In genomic region chr10:43393818-43394217, GRCm38 (mm10) we compare ENCODE assay signal across 25 mouse cellular contexts.
"Had no signal": no experiment of that assay in that cellular context is flagged by ENCODE, and none has a peak within 500 bp of the region (broad histone marks: within the 10 kb centered on the region; RNA-seq: fewer than 3 reads in every experiment).

No protein-coding gene starts in this region.

- H3K27ac ChIP-seq: heart, embryonic 10.5 days; hindbrain, embryonic 13.5 days; hindbrain, embryonic 15.5 days; hindbrain, postnatal 0 days; kidney, embryonic 15.5 days; kidney, postnatal 0 days; limb, embryonic 13.5 days; limb, embryonic 15.5 days; liver, embryonic 12.5 days; liver, embryonic 14.5 days had no signal

- H3K4me3 ChIP-seq: heart, embryonic 10.5 days; heart, embryonic 12.5 days; hindbrain, embryonic 13.5 days; hindbrain, embryonic 15.5 days; kidney, embryonic 15.5 days; limb, embryonic 13.5 days; limb, embryonic 15.5 days; liver, embryonic 12.5 days had no signal

- H3K4me2 ChIP-seq: heart, embryonic 12.5 days; hindbrain, embryonic 13.5 days; hindbrain, embryonic 15.5 days; kidney, embryonic 15.5 days; limb, embryonic 13.5 days; limb, embryonic 15.5 days; liver, embryonic 12.5 days had no signal

- H3K36me3 ChIP-seq: hindbrain, embryonic 15.5 days had no signal

- H3K9ac ChIP-seq: heart, embryonic 12.5 days; hindbrain, embryonic 13.5 days; hindbrain, embryonic 15.5 days; kidney, embryonic 15.5 days; limb, embryonic 13.5 days; limb, embryonic 15.5 days; liver, embryonic 12.5 days; liver, embryonic 14.5 days had no signal

- ATAC-seq: hindbrain, postnatal 0 days; intestine, embryonic 16.5 days; liver, embryonic 12.5 days had no signal

- H3K9me3 ChIP-seq: heart, embryonic 10.5 days; heart, embryonic 12.5 days; hindbrain, embryonic 13.5 days; hindbrain, embryonic 15.5 days; limb, embryonic 13.5 days; limb, embryonic 15.5 days; liver, embryonic 12.5 days had no signal

- H3K27me3 ChIP-seq: heart, embryonic 12.5 days; hindbrain, embryonic 13.5 days; hindbrain, embryonic 15.5 days; kidney, embryonic 15.5 days; limb, embryonic 13.5 days; limb, embryonic 15.5 days; liver, embryonic 12.5 days had no signal

- H3K4me1 ChIP-seq: heart, embryonic 10.5 days; heart, embryonic 12.5 days; hindbrain, embryonic 13.5 days; hindbrain, embryonic 15.5 days; kidney, embryonic 15.5 days; limb, embryonic 13.5 days; limb, embryonic 15.5 days had no signal

- DNase-seq: gastrocnemius, postnatal 14 days; gastrocnemius, postnatal 36 days; heart, adult 18-20 months; heart, postnatal 10 days; heart, postnatal 36 days; kidney, adult 11 months; kidney, adult 2 months; kidney, adult 9 months; kidney, postnatal 14 days; kidney, postnatal 36 days; layer of hippocampus, adult 9-11 months; layer of hippocampus, postnatal 36 days; left cerebral cortex, postnatal 4 days had no signal
